Mouse (Mus musculus) CH12.LX (cell line): ENCODE data around the gene Rgs16.

Experiments used
- CTCF ChIP-seq, 2 experiments: IDR thresholded peaks in 1 of 2; conservative IDR thresholded peaks in 1 of 2; 2 replicates each; pipeline ENCODE4 v1.5.1; 2011 to 2012; ENCODE audit warnings: low read depth in 2 of 2, low read length in 2 of 2, improper control_type of control experiment in 1 of 2, inconsistent platforms in 1 of 2, mild to moderate bottlenecking in 1 of 2, moderate library complexity in 1 of 2
- MYC ChIP-seq: IDR thresholded peaks from 2 replicates; pipeline ENCODE4 v1.6.1; 2011; ENCODE audit warnings: low read depth, mild to moderate bottlenecking, improper control_type of control experiment, low read length

- TF ChIP-seq MYC (no peak), CTCF (conservative IDR thresholded peaks at IDR 0.05 in 1 of 2, IDR thresholded peaks at IDR 0.05 in 1 of 2; ENCODE audit: low read depth in 2 of 2, low read length in 2 of 2) (no peak)
Measured at GRCm38 (mm10) chr1:153702853-153703410, 37.2 kb upstream of the Rgs16 start.
